Mouse (Mus musculus) forebrain, embryonic 14.5 days (tissue): ENCODE data around the gene Cacna1b. TPM values are rescaled to one million over a fixed set of nuclear protein-coding genes. Genes with fewer than 3 reads are reported as not detected.

Experiments
- ATAC-seq: fragments of 200-750 bp; cut with Nextera tagmentation; 2 replicates; pipeline ENCODE4 v1.8.0; 2017; ENCODE audit warnings: mild to moderate bottlenecking, moderate library complexity
- DNase-seq: peaks from one replicate; pipeline ENCODE4 v3.0.0-alpha.2; 2015; ENCODE audit warnings: low spot score
- H3K27ac ChIP-seq: fragments of 300-500 bp; sonication (generic); 2 replicates; pipeline ENCODE4 v1.5.1; 2014; ENCODE audit warnings: low read depth, mild to moderate bottlenecking, control low read depth, low read length, moderate library complexity
- H3K27me3 ChIP-seq: fragments of 300-500 bp; sonication (generic); replicated peaks from 2 replicates; pipeline ENCODE4 v1.6.1; 2014; ENCODE audit warnings: low read length, control low read depth, mixed read lengths; ENCODE audit not compliant: control insufficient read depth, insufficient read depth
- H3K36me3 ChIP-seq: fragments of 300-500 bp; sonication (generic); 2 replicates; pipeline ENCODE4 v1.6.1; 2014; ENCODE audit warnings: low read length, control low read depth; ENCODE audit not compliant: control insufficient read depth, insufficient read depth
- H3K4me1 ChIP-seq: fragments of 300-500 bp; sonication (generic); 2 replicates; pipeline ENCODE4 v1.6.1; 2014; ENCODE audit warnings: antibody characterized with exemption, low read length, control low read depth; ENCODE audit not compliant: control insufficient read depth, insufficient read depth
- H3K4me2 ChIP-seq: fragments of 300-500 bp; sonication (generic); 2 replicates; pipeline ENCODE4 v1.6.1; 2014; ENCODE audit warnings: mild to moderate bottlenecking, control low read depth, low read length
- H3K4me3 ChIP-seq: fragments of 300-500 bp; sonication (generic); 2 replicates; pipeline ENCODE4 v1.5.1; 2014; ENCODE audit warnings: low read depth, low read length, control low read depth
- H3K9ac ChIP-seq: fragments of 300-500 bp; sonication (generic); 2 replicates; pipeline ENCODE4 v1.6.1; 2014; ENCODE audit warnings: mild to moderate bottlenecking, low read length, control low read depth, moderate library complexity
- H3K9me3 ChIP-seq: fragments of 300-500 bp; sonication (generic); replicated peaks from 2 replicates; pipeline ENCODE4 v1.6.1; 2016; ENCODE audit warnings: low read length, control low read depth, mixed read lengths; ENCODE audit not compliant: control insufficient read depth
- WGBS: fragments of 180-500 bp; shearing (Covaris S2); extraction: QIAGEN DNeasy Blood & Tissue Kit; methylation state at CpG from one replicate; pipeline ENCODE4 v1.1.7; 2014; 5-methylcytosine and 5-hydroxymethylcytosine counted together
- polyA plus RNA-seq: library from polyadenylated mRNA; unstranded; fragments of >200 nt; fragmentation: Nextera tagmentation; extraction: Ambion mirVana; gene quantifications from 2 replicates; pipeline ENCODE4 v1.2.1, GENCODE M21; 2014

The Cacna1b gene
- polyA plus RNA-seq, 1 experiment from 2014 or later = 3.6 TPM

- Histone ChIP-seq H3K4me1 (no peaks in the 10 kb centered on the region), H3K27ac (no peak overlapping the region), H3K9ac (no peak overlapping the region), H3K4me2 (no peak overlapping the region), H3K4me3 (no peak overlapping the region), H3K36me3 (peaks cover 22% of the 10 kb centered on the region), H3K27me3 (no peaks in the 10 kb centered on the region), H3K9me3 (no peaks in the 10 kb centered on the region)
- DNase-seq (no peak), ATAC-seq (no peak)
- WGBS = 95% methylated on average over 6 of the region's 6 CpGs
These were observed 114.4 kb downstream of the Cacna1b start for GRCm38 (mm10) chr2:24648503-24648902.

GRCm38 (mm10) chr2:24646452-24647146 is 116.4 kb downstream of the Cacna1b start:
- WGBS = 93% methylated on average over 5 of the region's 5 CpGs
- Histone ChIP-seq H3K4me1 (no peaks in the 10 kb centered on the region), H3K4me3 (no peak overlapping the region), H3K4me2 (no peak overlapping the region), H3K9ac (no peak overlapping the region), H3K36me3 (peaks cover 21% of the 10 kb centered on the region), H3K27me3 (no peaks in the 10 kb centered on the region), H3K27ac (no peak overlapping the region), H3K9me3 (no peaks in the 10 kb centered on the region)
- no peak for ATAC-seq
- DNase-seq = no peak

- no peak for ATAC-seq
- H3K36me3 ChIP-seq = peaks cover 8% of the 10 kb centered on the region
These were observed 120.1 kb downstream of the Cacna1b start for GRCm38 (mm10) chr2:24642834-24643233.

GRCm38 (mm10) chr2:24638102-24638954 is 124.6 kb downstream of the Cacna1b start:
- peaks cover 10% of the 10 kb centered on the region; the same call in 1 of the 2 replicates for H3K36me3 ChIP-seq
- H3K27ac ChIP-seq = peak overlapping the region; percentile 10; the same call in 1 of the 2 replicates
- peak; percentile 46 for ATAC-seq

More at GRCm38 (mm10) chr2:24642834-24643233, 120.1 kb downstream of the Cacna1b start:
- WGBS = 80% methylated on average over 7 of the region's 7 CpGs
- H3K4me1 ChIP-seq = peaks cover 7% of the 10 kb centered on the region; the same call in 1 of the 2 replicates
- H3K27ac ChIP-seq = no peak overlapping the region
- H3K9ac ChIP-seq = no peak overlapping the region
- no peak overlapping the region for H3K4me3 ChIP-seq
- H3K9me3 ChIP-seq = no peaks in the 10 kb centered on the region
- no peak for DNase-seq
- no peak overlapping the region for H3K4me2 ChIP-seq
- H3K27me3 ChIP-seq = no peaks in the 10 kb centered on the region

GRCm38 (mm10) chr2:24633645-24634044 is 129.3 kb downstream of the Cacna1b start:
- Histone ChIP-seq H3K4me3 (no peak overlapping the region), H3K9ac (no peak overlapping the region), H3K9me3 (no peaks in the 10 kb centered on the region), H3K4me2 (no peak overlapping the region), H3K4me1 (0 out of 2 replicates have a peak, but pooled peaks cover 4% of the 10 kb centered on the region), H3K27me3 (no peaks in the 10 kb centered on the region), H3K36me3 (peaks cover 11% of the 10 kb centered on the region; the same call in 1 of the 2 replicates), H3K27ac (no peak overlapping the region)
- ATAC-seq (no peak), DNase-seq (no peak)
- 86% methylated on average over 6 of the region's 6 CpGs for WGBS

More at GRCm38 (mm10) chr2:24638102-24638954, 124.6 kb downstream of the Cacna1b start:
- H3K9ac ChIP-seq = no peak overlapping the region
- peaks cover 7% of the 10 kb centered on the region; the same call in 1 of the 2 replicates for H3K4me1 ChIP-seq
- H3K27me3 ChIP-seq = no peaks in the 10 kb centered on the region
- no peaks in the 10 kb centered on the region for H3K9me3 ChIP-seq
- WGBS = 69% methylated on average over 14 of the region's 14 CpGs
- peak; percentile 39 for DNase-seq
- no peak overlapping the region for H3K4me2 ChIP-seq
- no peak overlapping the region for H3K4me3 ChIP-seq

- Histone ChIP-seq H3K4me2 (no peak overlapping the region), H3K27ac (no peak overlapping the region), H3K9ac (no peak overlapping the region), H3K4me1 (no peaks in the 10 kb centered on the region), H3K27me3 (no peaks in the 10 kb centered on the region), H3K4me3 (no peak overlapping the region), H3K36me3 (peaks cover 15% of the 10 kb centered on the region), H3K9me3 (no peaks in the 10 kb centered on the region)
- 81% methylated on average over 4 of the region's 4 CpGs for WGBS
- ATAC-seq = no peak
- DNase-seq = no peak
These were observed 145.8 kb downstream of the Cacna1b start for GRCm38 (mm10) chr2:24617141-24617540.

- H3K36me3 ChIP-seq = peaks cover 25% of the 10 kb centered on the region; the same call in 1 of the 2 replicates
- H3K4me2 ChIP-seq = no peak overlapping the region
- 0 out of 2 replicates have a peak, but pooled peaks cover 2% of the 10 kb centered on the region for H3K27me3 ChIP-seq
- no peak overlapping the region for H3K4me3 ChIP-seq
- H3K9me3 ChIP-seq = no peaks in the 10 kb centered on the region
- WGBS = 81% methylated on average over 7 of the region's 7 CpGs
- no peak overlapping the region for H3K9ac ChIP-seq
- H3K27ac ChIP-seq = no peak overlapping the region
- ATAC-seq (no peak), DNase-seq (no peak)
- no peaks in the 10 kb centered on the region for H3K4me1 ChIP-seq
These were observed 153.2 kb downstream of the Cacna1b start for GRCm38 (mm10) chr2:24609789-24610188.

- no peak overlapping the region for H3K9ac ChIP-seq
- H3K4me2 ChIP-seq = no peak overlapping the region
- no peaks in the 10 kb centered on the region for H3K9me3 ChIP-seq
- H3K4me1 ChIP-seq = no peaks in the 10 kb centered on the region
- H3K36me3 ChIP-seq = peaks cover 25% of the 10 kb centered on the region; the same call in 1 of the 2 replicates
- H3K4me3 ChIP-seq = no peak overlapping the region
- 0 out of 2 replicates have a peak, but pooled peaks cover 2% of the 10 kb centered on the region for H3K27me3 ChIP-seq
- WGBS = 46% methylated on average over 7 of the region's 7 CpGs
- H3K27ac ChIP-seq = no peak overlapping the region
- no peak for DNase-seq
- no peak for ATAC-seq
These were observed 154.2 kb downstream of the Cacna1b start for GRCm38 (mm10) chr2:24608765-24609138.
